Mouse (Mus musculus) CH12.LX (cell line): ENCODE results near the gene Phgr1. TPM values are rescaled to one million over a fixed set of nuclear protein-coding genes. Genes with fewer than 3 reads are reported as not detected.
A peak's percentile ranks its signal among the peaks of the same experiment; 100 is the strongest.

ENCODE experiments used
- DNase-seq: peaks from one replicate; pipeline ENCODE4 v3.0.0-alpha.2; 2013; ENCODE audit errors: extremely low read depth
- H3K27ac ChIP-seq: 2 replicates; pipeline ENCODE4 v1.5.1; 2012; ENCODE audit warnings: low read depth, mild to moderate bottlenecking, control low read depth, moderate library complexity; ENCODE audit not compliant: insufficient read depth
- H3K27me3 ChIP-seq: replicated peaks from 2 replicates; pipeline ENCODE3; 2012; ENCODE audit warnings: inconsistent platforms
- H3K36me3 ChIP-seq, 2 experiments: replicated peaks in 1 of 2; 2 replicates each; pipeline versions ENCODE3 to v1.6.1; 2012; ENCODE audit warnings: inconsistent platforms in 1 of 2, low read length in 1 of 2, mild to moderate bottlenecking in 1 of 2, mixed read lengths in 1 of 2, moderate library complexity in 1 of 2; ENCODE audit not compliant: control insufficient read depth in 1 of 2, insufficient read depth in 1 of 2
- H3K4me1 ChIP-seq, 2 experiments: 2 replicates each; pipeline ENCODE4 v1.6.1; 2012; ENCODE audit warnings: inconsistent platforms in 1 of 2, moderate library complexity in 1 of 2; ENCODE audit not compliant: insufficient read depth in 2 of 2, control insufficient read depth in 1 of 2
- H3K4me2 ChIP-seq: 2 replicates; pipeline ENCODE4 v1.6.1; 2012; ENCODE audit warnings: low read depth, mild to moderate bottlenecking, control low read depth; ENCODE audit not compliant: poor library complexity, insufficient read depth, severe bottlenecking
- H3K4me3 ChIP-seq, 3 experiments: fragments of 150-350 bp in 1 of 3; sonication (generic) in 1 of 3; replicated peaks in 1 of 3; 2 replicates each; pipeline versions ENCODE3 to v1.5.1; 2011 to 2012; ENCODE audit warnings: low read depth in 2 of 3, low read length in 2 of 3, mild to moderate bottlenecking in 2 of 3, moderate library complexity in 2 of 3, control low read depth in 1 of 3, improper control_type of control experiment in 1 of 3, inconsistent platforms in 1 of 3, mixed read lengths in 1 of 3; ENCODE audit not compliant: poor library complexity in 1 of 3
- H3K79me2 ChIP-seq: replicated peaks from 2 replicates; pipeline ENCODE4 v1.6.1; 2012; ENCODE audit warnings: mild to moderate bottlenecking, moderate library complexity; ENCODE audit not compliant: control insufficient read depth, poor library complexity, insufficient read depth, severe bottlenecking; ENCODE audit errors: extremely low read depth
- H3K9ac ChIP-seq: 2 replicates; pipeline ENCODE4 v1.6.1; 2012; ENCODE audit warnings: low read depth, mild to moderate bottlenecking, control low read depth, moderate library complexity; ENCODE audit not compliant: insufficient read depth
- H3K9me3 ChIP-seq: replicated peaks from 2 replicates; pipeline ENCODE3; 2012; ENCODE audit warnings: low read length, inconsistent platforms, mixed read lengths
- CHD1 ChIP-seq: IDR thresholded peaks from 2 replicates; pipeline ENCODE4 v1.6.1; 2012; ENCODE audit warnings: low read depth, low read length, improper control_type of control experiment, inconsistent platforms
- CHD2 ChIP-seq: IDR thresholded peaks from 2 replicates; pipeline ENCODE4 v1.6.1; 2011; ENCODE audit warnings: low read length, improper control_type of control experiment
- CTCF ChIP-seq, 2 experiments: IDR thresholded peaks in 1 of 2; conservative IDR thresholded peaks in 1 of 2; 2 replicates each; pipeline ENCODE4 v1.5.1; 2011 to 2012; ENCODE audit warnings: low read depth in 2 of 2, low read length in 2 of 2, improper control_type of control experiment in 1 of 2, inconsistent platforms in 1 of 2, mild to moderate bottlenecking in 1 of 2, moderate library complexity in 1 of 2
- ELF1 ChIP-seq: IDR thresholded peaks from 2 replicates; pipeline ENCODE4 v1.6.1; 2014; ENCODE audit warnings: low read depth, mild to moderate bottlenecking, inconsistent platforms, low read length, improper control_type of control experiment
- EP300 ChIP-seq: IDR thresholded peaks from 2 replicates; pipeline ENCODE4 v1.6.1; 2011; ENCODE audit warnings: low read length, improper control_type of control experiment
- ETS1 ChIP-seq: conservative IDR thresholded peaks from 2 replicates; pipeline ENCODE4 v1.6.1; 2012; ENCODE audit warnings: low read depth, mild to moderate bottlenecking, inconsistent platforms, low read length, improper control_type of control experiment, moderate library complexity
- GABPA ChIP-seq: IDR thresholded peaks from 2 replicates; pipeline ENCODE4 v1.6.1; 2012; ENCODE audit warnings: low read depth, low read length, improper control_type of control experiment, inconsistent platforms; ENCODE audit not compliant: insufficient replicate concordance
- HCFC1 ChIP-seq: IDR thresholded peaks from 2 replicates; pipeline ENCODE4 v1.6.1; 2012; ENCODE audit warnings: low read depth, mild to moderate bottlenecking, inconsistent platforms, low read length, improper control_type of control experiment
- IRF4 ChIP-seq: IDR thresholded peaks from 2 replicates; pipeline ENCODE4 v1.6.1; 2014; ENCODE audit warnings: low read depth, mild to moderate bottlenecking, inconsistent platforms, low read length, improper control_type of control experiment
- JUND ChIP-seq: conservative IDR thresholded peaks from 2 replicates; pipeline ENCODE4 v1.6.1; 2011; ENCODE audit warnings: low read depth, low read length, improper control_type of control experiment
- KAT2A ChIP-seq: IDR thresholded peaks from 2 replicates; pipeline ENCODE4 v1.6.1; 2012; ENCODE audit warnings: low read length, improper control_type of control experiment, inconsistent platforms; ENCODE audit not compliant: insufficient replicate concordance
- MAFK ChIP-seq: IDR thresholded peaks from 2 replicates; pipeline ENCODE4 v1.6.1; 2011; ENCODE audit warnings: low read length, improper control_type of control experiment; ENCODE audit not compliant: insufficient replicate concordance
- MAX ChIP-seq: IDR thresholded peaks from 2 replicates; pipeline ENCODE4 v1.6.1; 2011; ENCODE audit warnings: low read length, improper control_type of control experiment
- MAZ ChIP-seq: IDR thresholded peaks from 2 replicates; pipeline ENCODE4 v1.6.1; 2012; ENCODE audit warnings: low read depth, mild to moderate bottlenecking, inconsistent platforms, low read length, improper control_type of control experiment, moderate library complexity
- MEF2A ChIP-seq: IDR thresholded peaks from 2 replicates; pipeline ENCODE4 v1.6.1; 2014; ENCODE audit warnings: low read depth, mild to moderate bottlenecking, inconsistent platforms, low read length, improper control_type of control experiment, borderline replicate concordance
- MXI1 ChIP-seq: IDR thresholded peaks from 2 replicates; pipeline ENCODE4 v1.6.1; 2011; ENCODE audit warnings: mild to moderate bottlenecking, low read depth, low read length, improper control_type of control experiment
- MYC ChIP-seq: IDR thresholded peaks from 2 replicates; pipeline ENCODE4 v1.6.1; 2011; ENCODE audit warnings: low read depth, mild to moderate bottlenecking, improper control_type of control experiment, low read length
- NELFE ChIP-seq: IDR thresholded peaks from 2 replicates; pipeline ENCODE4 v1.6.1; 2011; ENCODE audit warnings: low read depth, low read length, improper control_type of control experiment
- NRF1 ChIP-seq: IDR thresholded peaks from 2 replicates; pipeline ENCODE4 v1.6.1; 2014; ENCODE audit warnings: low read depth, mild to moderate bottlenecking, inconsistent platforms, low read length, improper control_type of control experiment, moderate library complexity
- PAX5 ChIP-seq: IDR thresholded peaks from 2 replicates; pipeline ENCODE4 v1.6.1; 2012; ENCODE audit warnings: low read length, inconsistent platforms, mixed read lengths
- POLR2A ChIP-seq: IDR thresholded peaks from 2 replicates; pipeline ENCODE4 v1.6.1; 2011; ENCODE audit warnings: low read depth, mild to moderate bottlenecking, improper control_type of control experiment, low read length
- POLR2AphosphoS2 ChIP-seq: IDR thresholded peaks from 2 replicates; pipeline ENCODE4 v1.6.1; 2011; ENCODE audit warnings: low read depth, low read length, improper control_type of control experiment
- RAD21 ChIP-seq: IDR thresholded peaks from 2 replicates; pipeline ENCODE4 v1.6.1; 2011; ENCODE audit warnings: low read depth, mild to moderate bottlenecking, low read length, improper control_type of control experiment, moderate library complexity
- RCOR1 ChIP-seq: conservative IDR thresholded peaks from 2 replicates; pipeline ENCODE4 v1.6.1; 2012; ENCODE audit warnings: low read depth, mild to moderate bottlenecking, inconsistent platforms, low read length, improper control_type of control experiment
- SMC3 ChIP-seq: IDR thresholded peaks from 2 replicates; pipeline ENCODE4 v1.6.1; 2011; ENCODE audit warnings: low read depth, low read length, improper control_type of control experiment
- TBP ChIP-seq: conservative IDR thresholded peaks from 2 replicates; pipeline ENCODE4 v1.6.1; 2011; ENCODE audit warnings: low read depth, low read length, improper control_type of control experiment
- TCF12 ChIP-seq: IDR thresholded peaks from 2 replicates; pipeline ENCODE4 v1.6.1; 2014; ENCODE audit warnings: low read depth, mild to moderate bottlenecking, inconsistent platforms, low read length, improper control_type of control experiment
- UBTF ChIP-seq: IDR thresholded peaks from 2 replicates; pipeline ENCODE4 v1.6.1; 2012; ENCODE audit warnings: low read depth, mild to moderate bottlenecking, inconsistent platforms, low read length, improper control_type of control experiment, moderate library complexity
- USF1 ChIP-seq: IDR thresholded peaks from 2 replicates; pipeline ENCODE4 v1.6.1; 2014; ENCODE audit warnings: low read depth, mild to moderate bottlenecking, inconsistent platforms, low read length, improper control_type of control experiment
- USF2 ChIP-seq: conservative IDR thresholded peaks from 2 replicates; pipeline ENCODE4 v1.6.1; 2011; ENCODE audit warnings: low read depth, low read length, improper control_type of control experiment
- ZC3H11A ChIP-seq: IDR thresholded peaks from 2 replicates; pipeline ENCODE4 v1.6.1; 2012; ENCODE audit warnings: low read depth, mild to moderate bottlenecking, inconsistent platforms, low read length, improper control_type of control experiment
- ZMIZ1 ChIP-seq: IDR thresholded peaks from 2 replicates; pipeline ENCODE4 v1.6.1; 2012; ENCODE audit warnings: low read depth, mild to moderate bottlenecking, inconsistent platforms, low read length, improper control_type of control experiment
- dilution Hi-C: fragments of 300-500 bp; cut with MboI; formaldehyde crosslinking; loops from 2 replicates; pipeline ENCODE4 v1.14.3; 2020; ENCODE audit warnings: low sequenced_read_pairs; ENCODE audit not compliant: extremely low pct_unique_long_range_greater_than_20kb, extremely low pct_ligation_motif_present
- in situ Hi-C: fragments of 300-500 bp; cut with MboI; formaldehyde crosslinking; loops from 3 replicates; pipeline ENCODE4 v1.14.3; 2019; ENCODE audit warnings: low sequenced_read_pairs, low pct_ligation_motif_present, low pct_unique_long_range_greater_than_20kb, mixed read lengths
- polyA plus RNA-seq: library from polyadenylated mRNA; unstranded; fragments of >175 nt; gene quantifications from 2 replicates; pipeline ENCODE4 v1.2.1, GENCODE M21; 2012; ENCODE audit warnings: low read depth; ENCODE audit not compliant: insufficient read length
- total RNA-seq, 2 experiments: library from RNA; depleted of rRNA; stranded (reverse); fragments of 300-350 nt in 1 of 2; fragments of >200 nt in 1 of 2; gene quantifications; 2 replicates each; pipeline ENCODE4 v1.2.3; 2012 to 2014

The Phgr1 gene
- total and polyA plus RNA-seq, 3 experiments: not detected

GRCm38 (mm10) chr2:118802542-118803118, 30.1 kb downstream of the Phgr1 start:
- no peak overlapping the region for H3K4me3 ChIP-seq
- no peak overlapping the region for H3K27ac ChIP-seq
- H3K36me3 ChIP-seq: no peaks in the 10 kb centered on the region
- in situ Hi-C loops (no loop called here), dilution Hi-C loops (no loop called here)
- no peak for DNase-seq
- TF ChIP-seq ZC3H11A (no peak), MAFK (peak; percentile 59), CHD1 (no peak), JUND (no peak), PAX5 (no peak), TBP (no peak), CHD2 (no peak)
- H3K9me3 ChIP-seq: peaks cover 12% of the 10 kb centered on the region
- no peak overlapping the region for H3K4me2 ChIP-seq
- H3K79me2 ChIP-seq: no peaks in the 10 kb centered on the region
- peaks cover 8 to 12% of the 10 kb centered on the region in 2 experiments for H3K4me1 ChIP-seq
- peaks cover 30% of the 10 kb centered on the region for H3K27me3 ChIP-seq
- H3K9ac ChIP-seq: no peak overlapping the region

GRCm38 (mm10) chr2:118804474-118804873, 31.9 kb downstream of the Phgr1 start:
- no peaks in the 10 kb centered on the region for H3K79me2 ChIP-seq
- H3K9me3 ChIP-seq: peaks cover 3% of the 10 kb centered on the region
- dilution Hi-C loops: no loop called here
- peaks cover 35% of the 10 kb centered on the region for H3K27me3 ChIP-seq
- H3K27ac ChIP-seq: no peak overlapping the region
- in situ Hi-C loops: no loop called here
- DNase-seq: peak; percentile 62
- H3K4me2 ChIP-seq: no peak overlapping the region
- no peak overlapping the region for H3K9ac ChIP-seq
- H3K36me3 ChIP-seq: no peaks in the 10 kb centered on the region
- no peak overlapping the region for H3K4me3 ChIP-seq
- peaks cover 8 to 12% of the 10 kb centered on the region in 2 experiments for H3K4me1 ChIP-seq
- TF ChIP-seq POLR2AphosphoS2 (no peak), CHD2 (0 out of 2 replicates have a peak, but pooled peaks have one; percentile 13), CHD1 (no peak), EP300 (peak; percentile 85), ZMIZ1 (no peak), UBTF (no peak), GABPA (no peak), CTCF (conservative IDR thresholded peaks at IDR 0.05 in 1 of 2, IDR thresholded peaks at IDR 0.05 in 1 of 2; ENCODE audit: low read depth in 2 of 2, low read length in 2 of 2) (no peak), USF2 (no peak), MXI1 (no peak), ELF1 (no peak), MYC (0 out of 2 replicates have a peak, but pooled peaks have one; percentile 36), KAT2A (no peak), PAX5 (no peak), TCF12 (no peak), MAX (peak; percentile 36; the same call in 1 of the 2 replicates), IRF4 (peak; percentile 80), ETS1 (no peak), POLR2A (no peak), HCFC1 (no peak), RCOR1 (no peak), MEF2A (no peak), SMC3 (no peak), ZC3H11A (no peak), TBP (no peak), MAZ (no peak), MAFK (no peak), NELFE (no peak), NRF1 (no peak), USF1 (no peak), JUND (no peak), RAD21 (no peak)
